Mouse (Mus musculus): Measurements from ENCODE around the gene Igf2bp3.

Igf2bp3 gene

GRCm38 (mm10) chr6:49187299-49187698, 27.5 kb downstream of the Igf2bp3 start:
- in situ Hi-C loops (cut with MboI, MseI), result no loop called here

- in situ Hi-C loops (cut with MboI, MseI), result no loop called here
Observed at GRCm38 (mm10) chr6:49176018-49176417, 38.7 kb downstream of the Igf2bp3 start.

- in situ Hi-C loops (cut with MboI, MseI), result no loop called here
Observed at GRCm38 (mm10) chr6:49174616-49175015, 40.1 kb downstream of the Igf2bp3 start.

GRCm38 (mm10) chr6:49173674-49174073, 41.1 kb downstream of the Igf2bp3 start:
- in situ Hi-C loops (cut with MboI, MseI), result no loop called here

- in situ Hi-C loops (cut with MboI, MseI), result no loop called here
Observed at GRCm38 (mm10) chr6:49173265-49173664, 41.5 kb downstream of the Igf2bp3 start.

- in situ Hi-C loops (cut with MboI, MseI), result no loop called here
Observed at GRCm38 (mm10) chr6:49171216-49171615, 43.5 kb downstream of the Igf2bp3 start.

GRCm38 (mm10) chr6:49168648-49169047, 46.1 kb downstream of the Igf2bp3 start:
- in situ Hi-C loops (cut with MboI, MseI), result no loop called here

GRCm38 (mm10) chr6:49167406-49167805, 47.4 kb downstream of the Igf2bp3 start:
- in situ Hi-C loops (cut with MboI, MseI), result no loop called here

GRCm38 (mm10) chr6:49166318-49166717, 48.4 kb downstream of the Igf2bp3 start:
- in situ Hi-C loops (cut with MboI, MseI), result no loop called here

- in situ Hi-C loops (cut with MboI, MseI), result no loop called here
Observed at GRCm38 (mm10) chr6:49165855-49166254, 48.9 kb downstream of the Igf2bp3 start.

- in situ Hi-C loops (cut with MboI, MseI), result no loop called here
Observed at GRCm38 (mm10) chr6:49165101-49165500, 49.7 kb downstream of the Igf2bp3 start.

- in situ Hi-C loops (cut with MboI, MseI), result no loop called here
Observed at GRCm38 (mm10) chr6:49164701-49165100, 50.1 kb downstream of the Igf2bp3 start.

- in situ Hi-C loops (cut with MboI, MseI), result no loop called here
Observed at GRCm38 (mm10) chr6:49159971-49160370, 54.8 kb downstream of the Igf2bp3 start.

GRCm38 (mm10) chr6:49156826-49157175, 58.0 kb downstream of the Igf2bp3 start:
- in situ Hi-C loops (cut with MboI, MseI), result no loop called here

- in situ Hi-C loops (cut with MboI, MseI), result no loop called here
Observed at GRCm38 (mm10) chr6:49156170-49156825, 58.5 kb downstream of the Igf2bp3 start.

- in situ Hi-C loops (cut with MboI, MseI), result no loop called here
Observed at GRCm38 (mm10) chr6:49151465-49151864, 63.3 kb downstream of the Igf2bp3 start.

- in situ Hi-C loops (cut with MboI, MseI), result no loop called here
Observed at GRCm38 (mm10) chr6:49150349-49151229, 64.2 kb downstream of the Igf2bp3 start.

GRCm38 (mm10) chr6:49149202-49149930, 65.4 kb downstream of the Igf2bp3 start:
- in situ Hi-C loops (cut with MboI, MseI), result no loop called here

GRCm38 (mm10) chr6:49148781-49149180, 66.0 kb downstream of the Igf2bp3 start:
- in situ Hi-C loops (cut with MboI, MseI), result no loop called here

GRCm38 (mm10) chr6:49148368-49148767, 66.4 kb downstream of the Igf2bp3 start:
- in situ Hi-C loops (cut with MboI, MseI), result no loop called here

- in situ Hi-C loops (cut with MboI, MseI), result no loop called here
Observed at GRCm38 (mm10) chr6:49146461-49146860, 68.3 kb downstream of the Igf2bp3 start.

GRCm38 (mm10) chr6:49142428-49142827, 72.3 kb downstream of the Igf2bp3 start:
- in situ Hi-C loops (cut with MboI, MseI), result no loop called here

All from T-helper 17 cell (primary cell).